Mouse (Mus musculus): ENCODE measurements around the gene Aacs. TPM values are rescaled to one million over a fixed set of nuclear protein-coding genes. Genes with fewer than 3 reads are reported as not detected.
"Not testable (repeated sequence)": the region's sequence is repeated elsewhere in the genome, so short reads cannot be mapped to it uniquely, and the experiment has no call there.

The Aacs gene
- polyA plus RNA-seq (2015; fragmentation: Nextera tagmentation; extraction: Ambion mirVana), result 15.6 and 16.7 TPM in 2 replicates

DNA sequence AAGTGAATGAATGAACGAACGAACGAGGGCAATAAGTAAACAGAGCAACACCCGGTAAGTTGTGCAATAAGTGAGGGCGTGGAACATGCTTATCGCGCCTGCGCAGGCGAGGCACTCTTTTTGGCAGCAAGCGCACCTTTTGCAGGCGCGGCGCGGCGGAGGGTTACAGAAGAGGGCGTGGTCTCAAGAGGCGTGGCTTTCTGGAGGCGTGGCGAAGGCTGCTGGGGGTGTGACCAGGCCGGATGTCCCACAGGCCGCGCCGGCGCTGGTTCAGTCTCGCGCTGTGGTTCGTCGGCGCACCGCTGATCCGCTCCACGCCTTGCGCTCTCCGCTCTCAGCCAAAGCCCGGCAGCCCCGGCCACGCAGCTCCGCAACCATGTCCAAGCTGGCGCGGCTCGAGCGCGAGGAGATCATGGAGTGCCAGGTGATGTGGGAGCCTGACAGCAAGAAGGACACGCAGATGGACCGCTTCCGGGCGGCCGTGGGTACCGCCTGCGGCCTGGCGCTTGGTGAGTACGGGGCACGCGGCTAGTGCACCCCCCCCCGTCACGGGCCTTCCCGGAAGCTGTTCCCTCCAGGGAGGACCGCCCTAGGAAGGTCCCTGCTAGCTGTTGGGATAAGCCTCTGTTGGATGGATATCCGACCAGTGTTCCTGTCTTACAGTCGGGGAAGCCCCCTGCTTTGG lies at the start of gene Aacs:
TSS of gene Aacs (plus strand) at position 214 of the 685 bp plus-strand sequence.
- H3K4me2 ChIP-seq (ENCODE audit: low read depth, low read length), result peak within 1 kb of the TSS; percentile 95
- no peaks in the 10 kb centered on the region for H3K27me3 ChIP-seq (ENCODE audit: control insufficient read depth, insufficient read depth, low read length)
- ATAC-seq (replicated peaks; ENCODE audit: extremely low read depth, insufficient read depth, low FRiP score), result peak; percentile 93
- H3K9me3 ChIP-seq (replicated peaks; ENCODE audit: control insufficient read depth, low read length), result no peaks in the 10 kb centered on the region
- peak within 1 kb of the TSS; percentile 85 for H3K9ac ChIP-seq (ENCODE audit: low read length)
- H3K4me3 ChIP-seq (ENCODE audit: low read length), result peak within 1 kb of the TSS; percentile 86
- H3K4me1 ChIP-seq (ENCODE audit: control insufficient read depth, insufficient read depth, low read length), result peaks cover 12% of the 10 kb centered on the region
- no peaks in the 10 kb centered on the region for H3K36me3 ChIP-seq (ENCODE audit: control insufficient read depth, insufficient read depth)
- WGBS, result under 1% methylated on average over 59 of the region's 60 CpGs
- H3K27ac ChIP-seq (ENCODE audit: low read length), result peak within 1 kb of the TSS; percentile 56

GRCm38 (mm10) chr5:125426343-125426742 lies 49.3 kb upstream of the Aacs start:
- peak; percentile 38; the same call in 1 of the 2 replicates for ATAC-seq (replicated peaks; ENCODE audit: extremely low read depth, insufficient read depth, low FRiP score)
- Histone ChIP-seq H3K4me3 (ENCODE audit: low read length) (no peak overlapping the region), H3K27me3 (ENCODE audit: control insufficient read depth, insufficient read depth, low read length) (no peaks in the 10 kb centered on the region), H3K27ac (ENCODE audit: low read length) (no peak overlapping the region), H3K9me3 (replicated peaks; ENCODE audit: control insufficient read depth, low read length) (no peaks in the 10 kb centered on the region), H3K4me1 (ENCODE audit: control insufficient read depth, insufficient read depth, low read length) (no peaks in the 10 kb centered on the region), H3K9ac (ENCODE audit: low read length) (no peak overlapping the region), H3K36me3 (ENCODE audit: control insufficient read depth, insufficient read depth) (peaks cover 74% of the 10 kb centered on the region), H3K4me2 (ENCODE audit: low read depth, low read length) (no peak overlapping the region)
- WGBS, result 75% methylated on average over 10 of the region's 10 CpGs

- not testable (repeated sequence) for H3K4me1 ChIP-seq (ENCODE audit: control insufficient read depth, insufficient read depth, low read length); H3K27ac ChIP-seq (ENCODE audit: low read length); H3K9ac ChIP-seq (ENCODE audit: low read length); ATAC-seq (replicated peaks; ENCODE audit: extremely low read depth, insufficient read depth, low FRiP score); H3K27me3 ChIP-seq (ENCODE audit: control insufficient read depth, insufficient read depth, low read length); H3K4me3 ChIP-seq (ENCODE audit: low read length); H3K4me2 ChIP-seq (ENCODE audit: low read depth, low read length); H3K9me3 ChIP-seq (replicated peaks; ENCODE audit: control insufficient read depth, low read length)
- WGBS, result 87% methylated on average over 2 of the region's 2 CpGs
- H3K36me3 ChIP-seq (ENCODE audit: control insufficient read depth, insufficient read depth), result peaks cover 31% of the 10 kb centered on the region
Measured at GRCm38 (mm10) chr5:125432324-125432723, 43.3 kb upstream of the Aacs start.

GRCm38 (mm10) chr5:125433793-125434337 lies 41.7 kb upstream of the Aacs start, which contains the start of gene Dhx37:
Gene Dhx37, minus strand, starts transcription at chr5:125434121.
- no peaks in the 10 kb centered on the region for H3K27me3 ChIP-seq (ENCODE audit: control insufficient read depth, insufficient read depth, low read length)
- peaks cover 21% of the 10 kb centered on the region for H3K36me3 ChIP-seq (ENCODE audit: control insufficient read depth, insufficient read depth)
- WGBS, result under 1% methylated on average over 46 of the region's 46 CpGs
- H3K9me3 ChIP-seq (replicated peaks; ENCODE audit: control insufficient read depth, low read length), result no peaks in the 10 kb centered on the region
- H3K9ac ChIP-seq (ENCODE audit: low read length), result peak within 1 kb of the TSS; percentile 92
- peaks cover 8% of the 10 kb centered on the region for H3K4me1 ChIP-seq (ENCODE audit: control insufficient read depth, insufficient read depth, low read length)
- peak; percentile 95 for ATAC-seq (replicated peaks; ENCODE audit: extremely low read depth, insufficient read depth, low FRiP score)
- H3K27ac ChIP-seq (ENCODE audit: low read length), result peak within 1 kb of the TSS; percentile 56; the same call in 1 of the 2 replicates
- peak within 1 kb of the TSS; percentile 83 for H3K4me2 ChIP-seq (ENCODE audit: low read depth, low read length)
- H3K4me3 ChIP-seq (ENCODE audit: low read length), result peak within 1 kb of the TSS; percentile 87

GRCm38 (mm10) chr5:125434347-125434746 lies 41.3 kb upstream of the Aacs start:
- not testable (repeated sequence) for H3K9ac ChIP-seq (ENCODE audit: low read length); H3K27ac ChIP-seq (ENCODE audit: low read length); ATAC-seq (replicated peaks; ENCODE audit: extremely low read depth, insufficient read depth, low FRiP score); H3K4me1 ChIP-seq (ENCODE audit: control insufficient read depth, insufficient read depth, low read length); H3K27me3 ChIP-seq (ENCODE audit: control insufficient read depth, insufficient read depth, low read length); H3K9me3 ChIP-seq (replicated peaks; ENCODE audit: control insufficient read depth, low read length)
- peaks cover 17% of the 10 kb centered on the region for H3K36me3 ChIP-seq (ENCODE audit: control insufficient read depth, insufficient read depth)
- H3K4me3 ChIP-seq (ENCODE audit: low read length), result peak overlapping the region; percentile 87
- WGBS, result 54% methylated on average over 15 of the region's 15 CpGs
- H3K4me2 ChIP-seq (ENCODE audit: low read depth, low read length), result peak overlapping the region; percentile 83

GRCm38 (mm10) chr5:125440583-125441233 lies 34.9 kb upstream of the Aacs start:
- Histone ChIP-seq H3K27me3 (ENCODE audit: control insufficient read depth, insufficient read depth, low read length) (no peaks in the 10 kb centered on the region), H3K4me2 (ENCODE audit: low read depth, low read length) (peak overlapping the region; percentile 66), H3K4me3 (ENCODE audit: low read length) (peak overlapping the region; percentile 93), H3K9me3 (replicated peaks; ENCODE audit: control insufficient read depth, low read length) (no peaks in the 10 kb centered on the region), H3K36me3 (ENCODE audit: control insufficient read depth, insufficient read depth) (0 out of 2 replicates have a peak, but pooled peaks cover 3% of the 10 kb centered on the region), H3K4me1 (ENCODE audit: control insufficient read depth, insufficient read depth, low read length) (peaks cover 8% of the 10 kb centered on the region; the same call in 1 of the 2 replicates), H3K27ac (ENCODE audit: low read length) (peak overlapping the region; percentile 92), H3K9ac (ENCODE audit: low read length) (peak overlapping the region; percentile 91)
- ATAC-seq (replicated peaks; ENCODE audit: extremely low read depth, insufficient read depth, low FRiP score), result peak; percentile 23
- 4% methylated on average over 7 of the region's 7 CpGs for WGBS

- Histone ChIP-seq H3K9ac (ENCODE audit: low read length) (peak within 1 kb of the TSS; percentile 91), H3K27ac (ENCODE audit: low read length) (peak within 1 kb of the TSS; percentile 92), H3K4me3 (ENCODE audit: low read length) (peak within 1 kb of the TSS; percentile 93), H3K4me2 (ENCODE audit: low read depth, low read length) (peak within 1 kb of the TSS; percentile 66), H3K4me1 (ENCODE audit: control insufficient read depth, insufficient read depth, low read length) (peaks cover 8% of the 10 kb centered on the region; the same call in 1 of the 2 replicates), H3K36me3 (ENCODE audit: control insufficient read depth, insufficient read depth) (0 out of 2 replicates have a peak, but pooled peaks cover 3% of the 10 kb centered on the region), H3K9me3 (replicated peaks; ENCODE audit: control insufficient read depth, low read length) (no peaks in the 10 kb centered on the region), H3K27me3 (ENCODE audit: control insufficient read depth, insufficient read depth, low read length) (no peaks in the 10 kb centered on the region)
- ATAC-seq (replicated peaks; ENCODE audit: extremely low read depth, insufficient read depth, low FRiP score), result peak; percentile 92
- under 1% methylated on average over 95 of the region's 97 CpGs for WGBS
Measured at GRCm38 (mm10) chr5:125441234-125442114, 34.1 kb upstream of the Aacs start, which contains the start of gene Bri3bp. Gene Bri3bp, plus strand, starts transcription at chr5:125441568.

Measured in heart, embryonic 16.5 days (tissue).